Mouse (Mus musculus) c-Kit-negative CD71-positive TER-119-positive erythroid progenitor cells, embryonic 14.5 days (primary cell): ENCODE results near the gene Sipa1l1.
"Not testable (repeated sequence)": the region's sequence is repeated elsewhere in the genome, so short reads cannot be mapped to it uniquely, and the experiment has no call there.

Source experiments
- DNase-seq: peaks from one replicate; pipeline ENCODE4 v3.0.0-alpha.2; 2013; ENCODE audit warnings: low read depth, low spot score

Gene Sipa1l1

GRCm38 (mm10) chr12:82175709-82176108 lies 6.6 kb downstream of the Sipa1l1 start:
- DNase-seq, result no peak

- no peak for DNase-seq
Observed at GRCm38 (mm10) chr12:82178636-82179035, 9.5 kb downstream of the Sipa1l1 start.

DNA sequence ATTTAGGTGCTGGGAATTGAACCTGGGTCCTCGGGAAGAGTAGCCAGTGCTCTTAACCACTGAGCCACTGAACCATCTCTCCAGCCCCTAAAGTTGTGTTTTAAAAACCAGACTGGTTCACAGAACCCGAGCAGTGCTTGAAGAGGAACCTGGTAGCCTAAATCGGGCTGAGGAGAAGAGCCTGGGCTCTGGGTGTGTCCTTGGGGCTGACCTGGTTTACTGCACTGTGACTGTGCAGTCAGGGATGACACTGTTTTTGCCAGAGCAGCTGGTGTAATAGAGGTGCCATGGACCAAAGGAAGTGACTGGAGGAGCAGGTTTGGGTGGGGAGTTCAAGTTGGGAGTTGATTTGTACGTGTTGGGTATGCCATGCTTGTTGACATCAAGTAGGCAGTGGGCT lies 10.5 kb downstream of the Sipa1l1 start:
- DNase-seq, result no peak

GRCm38 (mm10) chr12:82186156-82186555 lies 17.0 kb downstream of the Sipa1l1 start:
- DNase-seq, result not testable (repeated sequence)

- no peak for DNase-seq
Observed at GRCm38 (mm10) chr12:82186740-82187139, 17.6 kb downstream of the Sipa1l1 start.

DNA sequence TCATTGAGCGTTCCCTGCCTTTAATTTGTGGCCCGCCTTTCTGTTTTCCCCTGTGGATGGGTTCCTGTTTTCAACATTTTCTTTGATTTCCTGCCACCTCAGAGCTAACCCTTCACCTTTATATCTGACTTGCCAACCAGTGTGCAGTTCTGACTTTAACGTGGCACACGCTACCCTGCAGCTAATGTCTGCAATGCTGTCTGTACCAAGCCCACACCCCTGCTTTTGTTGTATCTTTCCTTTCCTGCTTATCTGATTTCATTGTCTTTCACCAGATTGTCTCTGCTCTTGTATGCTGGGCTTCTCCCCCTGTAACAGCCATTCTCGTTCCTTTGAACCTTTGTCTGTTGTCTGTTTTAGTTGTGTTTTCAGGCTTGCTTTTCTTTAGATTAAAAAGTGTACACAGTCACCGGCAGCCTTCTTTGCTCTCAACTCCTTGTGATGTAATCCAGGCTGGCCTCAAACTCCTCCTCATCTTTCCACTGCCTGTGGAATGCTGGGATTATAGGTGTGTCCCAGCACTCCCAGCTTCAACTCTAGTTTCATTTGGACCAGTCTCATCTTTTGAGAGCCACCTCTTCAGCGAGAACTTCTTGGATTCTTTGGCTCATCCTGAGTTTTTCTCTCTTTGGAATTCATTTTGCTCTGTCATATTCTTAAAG lies 18.2 kb downstream of the Sipa1l1 start:
- DNase-seq, result no peak

- DNase-seq, result no peak
Observed at GRCm38 (mm10) chr12:82188321-82189075, 19.4 kb downstream of the Sipa1l1 start.

DNA sequence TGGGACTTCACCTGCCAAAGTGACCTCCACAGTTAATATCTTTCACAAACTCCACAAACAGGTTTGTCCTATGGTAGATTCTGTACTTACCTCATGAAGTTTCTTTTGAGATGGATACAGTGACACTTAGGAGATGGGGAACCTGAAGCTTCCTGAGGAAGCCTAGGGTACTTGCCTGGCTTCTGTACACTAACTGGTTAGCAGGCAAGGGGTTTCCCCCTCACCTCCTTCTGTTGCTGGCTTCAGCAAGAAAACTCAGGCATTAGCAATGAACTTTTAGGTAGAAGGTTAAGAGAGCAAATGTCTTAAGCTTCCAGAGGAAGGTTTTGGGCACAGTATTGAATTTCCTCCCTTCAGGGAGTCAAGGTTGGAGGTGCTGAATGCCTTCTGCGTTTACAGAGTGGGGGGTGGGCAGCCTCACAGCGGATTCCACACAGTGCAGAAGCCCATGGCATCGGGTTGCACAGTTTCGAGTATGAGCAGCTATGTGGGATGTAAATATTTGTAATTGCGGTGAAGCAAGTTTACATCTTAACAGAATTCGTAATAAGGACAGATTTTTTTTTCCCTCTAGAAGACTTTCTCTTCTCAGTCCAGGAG lies 20.1 kb downstream of the Sipa1l1 start:
- no peak for DNase-seq

DNA sequence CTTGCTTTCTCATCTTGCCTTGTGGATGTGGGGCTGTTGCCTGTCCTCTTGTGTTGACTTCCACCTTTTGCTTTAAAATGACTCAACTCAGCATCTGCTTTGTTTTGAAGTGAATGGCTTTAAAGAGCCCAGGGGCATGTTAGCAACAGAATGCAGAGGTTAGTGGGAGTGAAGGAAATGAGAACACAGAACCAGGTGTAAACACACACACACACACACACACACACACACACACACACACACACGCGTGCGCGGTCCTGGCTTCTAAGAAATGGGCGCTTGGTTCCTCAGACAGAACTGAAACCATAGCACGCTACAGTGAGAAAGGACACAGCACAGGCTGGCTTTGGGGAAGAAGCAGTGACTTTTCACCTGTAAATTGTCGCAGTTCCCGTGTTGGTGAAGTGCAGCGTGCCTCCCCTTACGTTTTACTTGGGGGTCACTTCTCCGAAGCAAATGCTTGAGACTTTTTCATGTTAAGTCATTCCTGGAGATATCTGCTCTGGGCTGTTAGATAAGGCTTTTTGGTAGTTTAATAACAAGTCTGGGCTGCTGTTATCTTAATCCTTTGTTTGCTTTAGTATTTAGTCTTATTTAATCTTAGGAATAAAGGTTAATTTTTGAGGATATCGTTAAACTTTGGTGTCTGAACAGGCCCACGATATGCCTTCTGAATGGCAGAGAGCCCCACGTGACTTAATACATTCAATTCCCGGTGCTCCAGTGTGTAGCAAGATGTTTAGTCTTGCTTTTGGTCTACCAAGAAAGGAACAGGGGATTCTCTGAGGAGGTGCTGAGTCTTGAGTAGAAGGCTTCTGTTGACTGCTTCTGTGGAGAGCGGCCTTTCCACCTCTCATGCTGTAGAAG lies 20.8 kb downstream of the Sipa1l1 start:
- no peak for DNase-seq

- DNase-seq, result no peak
Observed at GRCm38 (mm10) chr12:82190582-82190965, 21.5 kb downstream of the Sipa1l1 start.

GRCm38 (mm10) chr12:82191686-82192085 lies 22.6 kb downstream of the Sipa1l1 start:
- no peak for DNase-seq

DNA sequence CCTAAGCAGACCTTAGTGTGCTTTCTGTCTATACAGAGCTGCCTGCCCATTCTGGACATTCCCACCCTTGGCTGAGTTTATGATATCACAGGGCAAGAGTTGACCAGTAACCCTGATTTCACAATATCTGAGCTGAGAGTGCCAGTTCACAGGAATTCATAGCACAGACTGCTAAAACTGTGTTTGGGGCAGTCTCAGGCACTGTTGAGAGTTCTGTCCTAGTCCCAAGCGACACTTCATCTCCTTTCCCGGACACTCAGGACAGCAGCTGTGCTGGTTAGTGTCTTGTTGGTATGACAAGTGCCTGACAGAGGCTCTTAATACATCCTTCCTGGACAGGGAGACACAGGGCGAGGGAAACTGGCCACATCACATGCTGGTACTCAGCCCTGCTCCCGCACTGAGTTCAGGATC lies 23.5 kb downstream of the Sipa1l1 start:
- DNase-seq, result no peak

DNA sequence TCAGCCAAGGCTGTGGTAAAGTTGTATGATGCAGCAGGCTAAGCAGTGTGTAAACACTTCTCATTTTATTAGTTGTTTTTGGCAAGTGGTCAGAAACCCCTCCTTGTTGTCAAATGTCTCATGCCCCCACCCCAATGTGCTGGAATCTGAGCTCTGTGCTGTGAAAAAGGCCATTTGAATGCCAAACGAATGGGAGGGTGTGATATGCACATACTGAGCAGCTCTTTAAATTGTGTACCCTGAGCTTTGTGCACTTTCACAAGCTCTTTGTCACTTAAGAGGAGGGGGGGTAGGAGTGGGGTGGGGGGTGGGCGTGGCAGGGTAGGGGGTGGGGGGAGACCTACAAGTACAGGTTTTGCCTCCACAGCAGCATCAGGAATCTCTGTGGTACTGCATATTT lies 24.4 kb downstream of the Sipa1l1 start:
- DNase-seq, result no peak

GRCm38 (mm10) chr12:82194919-82195318 lies 25.8 kb downstream of the Sipa1l1 start:
- no peak for DNase-seq

DNA sequence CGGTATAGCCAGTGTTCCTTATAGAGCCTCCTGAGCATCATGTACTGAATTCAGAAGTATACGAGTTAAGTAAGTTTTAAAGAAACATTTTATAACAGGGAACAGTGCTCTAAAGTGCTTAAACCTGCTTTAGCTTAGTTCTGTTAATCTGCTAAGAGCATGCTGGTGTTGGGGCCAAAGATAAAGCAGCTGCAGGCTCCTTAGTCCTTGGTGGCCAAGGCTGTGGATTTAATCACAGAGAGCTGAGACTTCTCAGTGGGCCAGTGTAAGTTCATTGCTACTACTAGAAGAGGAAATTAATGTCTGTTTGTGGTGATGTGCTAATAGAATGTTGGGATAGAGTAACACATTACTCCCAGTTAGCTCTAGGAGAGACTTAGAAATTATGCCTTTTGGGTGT lies 27.1 kb downstream of the Sipa1l1 start:
- DNase-seq, result no peak

- no peak for DNase-seq
Observed at GRCm38 (mm10) chr12:82196615-82197146, 27.6 kb downstream of the Sipa1l1 start.

DNA sequence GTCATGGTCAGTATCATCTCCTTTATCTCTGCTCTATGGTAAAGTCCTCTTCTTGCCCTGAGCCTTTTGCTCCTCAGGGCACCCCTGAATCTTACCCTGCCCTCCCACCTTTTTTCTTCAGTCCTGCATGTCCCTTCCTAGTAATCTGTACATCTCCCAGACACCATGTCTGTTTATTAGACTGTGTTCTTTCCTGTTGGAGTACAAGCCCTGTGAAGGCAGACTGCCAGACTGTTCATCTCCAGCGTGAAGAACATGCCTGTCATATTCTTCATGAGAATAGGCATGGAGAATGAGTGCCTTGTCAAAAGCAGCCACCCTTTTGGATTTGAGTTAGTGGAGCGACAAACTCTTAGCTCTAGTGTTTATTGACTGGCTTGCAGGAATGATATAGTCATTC lies 28.1 kb downstream of the Sipa1l1 start:
- DNase-seq, result no peak

- no peak for DNase-seq
Observed at GRCm38 (mm10) chr12:82199286-82199685, 30.2 kb downstream of the Sipa1l1 start.

DNA sequence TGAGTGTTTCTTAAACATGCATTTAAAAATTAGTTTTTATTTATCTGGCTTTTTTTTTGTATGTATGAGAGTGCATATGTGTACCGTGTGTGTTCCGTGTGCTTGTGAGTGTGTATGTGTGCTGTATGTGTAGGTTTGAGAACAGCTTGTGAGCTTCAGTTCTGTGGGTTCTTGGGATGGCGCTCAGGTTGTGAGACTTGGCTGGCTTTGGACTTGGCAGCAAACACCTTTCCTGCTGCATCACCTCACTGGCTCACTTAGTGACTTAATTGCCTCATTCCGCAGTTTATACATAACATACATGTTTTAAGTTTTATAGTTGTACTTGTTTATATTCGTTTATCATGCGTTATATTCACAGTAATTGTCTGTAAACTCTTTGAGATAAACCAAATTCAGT lies 35.0 kb downstream of the Sipa1l1 start:
- no peak for DNase-seq

DNA sequence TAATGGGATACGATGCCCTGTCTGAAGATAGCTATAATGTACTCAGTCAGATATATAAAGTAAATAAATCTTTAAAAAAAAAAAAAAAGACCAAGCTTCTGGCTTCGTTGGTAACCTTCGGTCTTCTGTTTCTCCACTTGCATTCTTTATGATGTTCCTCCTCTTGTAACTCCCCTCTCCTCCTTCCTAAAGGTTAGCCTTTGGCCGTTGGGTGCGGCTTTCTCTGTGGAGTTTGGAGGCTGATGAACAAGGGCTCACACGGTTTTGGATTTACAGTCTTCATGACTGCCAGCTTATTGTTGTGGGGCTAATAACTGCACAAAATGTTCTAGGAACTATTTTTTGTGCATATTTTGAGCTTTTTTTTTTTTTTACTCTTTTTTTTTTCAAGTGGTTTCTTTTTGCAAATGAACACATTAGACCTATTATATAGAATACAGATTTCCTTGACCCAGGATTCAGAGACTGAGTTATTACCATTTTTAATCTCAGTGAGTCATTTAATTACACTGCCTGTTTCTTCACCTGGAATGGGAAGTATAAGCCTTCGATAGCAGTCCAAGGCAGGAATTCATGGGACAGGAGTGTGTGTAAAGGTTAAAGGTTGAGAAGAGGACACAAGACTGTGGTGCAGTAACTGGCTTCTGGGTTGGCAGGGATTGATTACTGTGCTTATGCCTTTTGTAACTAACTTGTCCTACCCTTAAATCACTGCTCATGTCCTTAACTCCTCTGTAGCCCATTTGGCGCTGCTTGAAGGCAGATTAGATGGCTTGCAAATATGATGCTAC lies 37.9 kb downstream of the Sipa1l1 start:
- no peak for DNase-seq

- DNase-seq, result no peak
Observed at GRCm38 (mm10) chr12:82208046-82208445, 38.9 kb downstream of the Sipa1l1 start.
